Mouse (Mus musculus): Measurements from ENCODE around the gene Pecam1.

- TF ChIP-seq CTCF (IDR thresholded peaks at IDR 0.05; ENCODE audit: insufficient read depth, low read depth, low read length) (no peak), POLR2A (IDR thresholded peaks at IDR 0.05; ENCODE audit: insufficient read depth, low read depth, low read length) (no peak)
These were observed 54.5 kb downstream of the Pecam1 start for GRCm38 (mm10) chr11:106695917-106696316.

Measured in olfactory bulb, adult 2 months (tissue).